Mouse (Mus musculus): ENCODE measurements around the gene Aen. TPM values are rescaled to one million over a fixed set of nuclear protein-coding genes. Genes with fewer than 3 reads are reported as not detected.

Aen gene
- total RNA-seq (2014; rRNA removed) (36.6 and 43.0 TPM in 2 replicates), polyA plus RNA-seq (2015; fragmentation: Nextera tagmentation; extraction: Ambion mirVana) (49.3 and 54.4 TPM in 2 replicates)

DNA sequence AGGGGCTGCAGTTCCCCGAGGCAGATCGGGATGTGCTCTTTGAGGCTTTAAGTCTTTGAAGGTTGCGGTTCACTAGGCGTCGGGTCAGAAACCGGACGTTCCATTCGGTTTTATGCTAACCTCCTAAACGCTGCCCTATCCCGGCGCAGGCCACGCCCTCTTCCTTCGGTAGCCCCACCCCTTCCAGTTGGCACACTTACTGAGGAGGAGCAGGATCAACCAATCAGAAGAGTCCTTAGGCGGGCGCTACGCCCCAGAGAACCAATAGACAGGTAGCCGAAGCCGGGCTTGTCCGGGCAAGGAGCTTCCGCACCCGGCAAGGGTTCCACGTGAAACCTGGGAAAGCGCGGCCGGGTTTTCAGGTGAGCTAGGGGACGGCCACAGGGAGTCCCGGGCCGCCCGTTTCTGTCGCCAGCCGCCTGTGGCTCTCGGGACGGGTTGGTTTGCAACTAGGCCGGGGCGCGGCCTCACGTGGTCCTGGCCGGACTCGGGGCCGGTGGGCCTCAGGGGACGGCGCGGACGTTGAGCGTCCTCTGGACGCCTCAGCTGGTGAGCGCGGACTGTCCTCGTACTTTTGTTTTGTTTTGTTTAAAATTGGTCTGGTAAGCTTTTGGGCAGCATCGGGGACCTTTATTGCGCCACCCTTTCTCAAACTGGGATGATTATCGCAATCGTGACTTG lies at the start of gene Aen:
Aen (plus strand) TSS at position 202 of the 681 bp plus-strand sequence.
- Histone ChIP-seq H3K9me3 (ENCODE audit: low read length) (no peaks in the 10 kb centered on the region), H3K4me2 (ENCODE audit: low read depth, low read length) (peak within 1 kb of the TSS; percentile 93), H3K9ac (replicated peaks; ENCODE audit: low read length) (peak within 1 kb of the TSS; percentile 63), H3K27ac (no peak within 1 kb of the TSS), H3K4me3 (ENCODE audit: low read length) (peak within 1 kb of the TSS; percentile 90), H3K36me3 (ENCODE audit: insufficient read depth, low read length) (no peaks in the 10 kb centered on the region), H3K27me3 (ENCODE audit: insufficient read depth, low read length) (no peaks in the 10 kb centered on the region), H3K4me1 (ENCODE audit: insufficient read depth, low read length) (peaks cover 4% of the 10 kb centered on the region)
- ATAC-seq = peak; percentile 98
- no peak for TF ChIP-seq CTCF (IDR thresholded peaks at IDR 0.05; ENCODE audit: low read depth)
- WGBS = 1% methylated on average over 53 of the region's 53 CpGs
- peak; percentile 98 for DNase-seq (ENCODE audit: low spot score)

DNA sequence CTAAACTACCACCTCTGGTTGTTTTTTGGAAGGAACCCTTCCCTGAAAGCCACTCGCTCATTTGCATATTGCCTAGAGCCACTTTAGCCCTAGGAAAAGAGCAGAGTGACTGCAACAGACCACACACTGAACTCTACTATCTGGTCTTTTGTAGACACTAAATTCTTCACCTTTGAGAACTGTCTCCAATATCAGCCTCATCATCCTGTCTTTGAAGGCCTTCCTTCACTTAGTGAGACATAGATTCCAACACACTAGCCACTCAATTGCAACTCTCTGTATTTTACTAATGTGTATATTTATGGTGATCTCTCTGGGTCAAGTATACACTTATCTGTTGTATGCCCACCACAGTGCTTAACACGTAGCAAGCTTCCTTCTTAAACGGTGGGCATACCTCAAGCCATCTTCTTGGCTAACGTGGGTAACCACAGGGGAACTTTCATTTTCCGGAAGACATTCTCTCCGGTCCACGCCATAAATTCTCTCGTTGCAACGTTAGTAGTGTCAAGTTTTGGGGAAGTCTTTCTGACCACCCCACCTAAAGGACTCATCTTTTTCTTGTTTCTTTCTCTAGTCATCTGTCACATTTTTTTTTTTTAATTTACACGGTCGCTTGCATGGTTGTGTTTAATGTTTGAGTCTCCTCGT lies 49.5 kb upstream of the Aen start:
- DNase-seq (ENCODE audit: low spot score) (no peak), ATAC-seq (no peak)
- Histone ChIP-seq H3K4me1 (ENCODE audit: insufficient read depth, low read length) (peaks cover 6% of the 10 kb centered on the region; the same call in 1 of the 2 replicates), H3K9me3 (ENCODE audit: low read length) (no peaks in the 10 kb centered on the region), H3K27me3 (ENCODE audit: insufficient read depth, low read length) (no peaks in the 10 kb centered on the region), H3K36me3 (ENCODE audit: insufficient read depth, low read length) (peaks cover 16% of the 10 kb centered on the region; the same call in 1 of the 2 replicates), H3K4me2 (ENCODE audit: low read depth, low read length) (peak overlapping the region; percentile 78), H3K4me3 (ENCODE audit: low read length) (peak overlapping the region; percentile 82), H3K27ac (peak overlapping the region; percentile 86), H3K9ac (replicated peaks; ENCODE audit: low read length) (peak overlapping the region; percentile 85)
- WGBS = 34% methylated on average over 12 of the region's 12 CpGs
- TF ChIP-seq CTCF (IDR thresholded peaks at IDR 0.05; ENCODE audit: low read depth) = no peak

DNA sequence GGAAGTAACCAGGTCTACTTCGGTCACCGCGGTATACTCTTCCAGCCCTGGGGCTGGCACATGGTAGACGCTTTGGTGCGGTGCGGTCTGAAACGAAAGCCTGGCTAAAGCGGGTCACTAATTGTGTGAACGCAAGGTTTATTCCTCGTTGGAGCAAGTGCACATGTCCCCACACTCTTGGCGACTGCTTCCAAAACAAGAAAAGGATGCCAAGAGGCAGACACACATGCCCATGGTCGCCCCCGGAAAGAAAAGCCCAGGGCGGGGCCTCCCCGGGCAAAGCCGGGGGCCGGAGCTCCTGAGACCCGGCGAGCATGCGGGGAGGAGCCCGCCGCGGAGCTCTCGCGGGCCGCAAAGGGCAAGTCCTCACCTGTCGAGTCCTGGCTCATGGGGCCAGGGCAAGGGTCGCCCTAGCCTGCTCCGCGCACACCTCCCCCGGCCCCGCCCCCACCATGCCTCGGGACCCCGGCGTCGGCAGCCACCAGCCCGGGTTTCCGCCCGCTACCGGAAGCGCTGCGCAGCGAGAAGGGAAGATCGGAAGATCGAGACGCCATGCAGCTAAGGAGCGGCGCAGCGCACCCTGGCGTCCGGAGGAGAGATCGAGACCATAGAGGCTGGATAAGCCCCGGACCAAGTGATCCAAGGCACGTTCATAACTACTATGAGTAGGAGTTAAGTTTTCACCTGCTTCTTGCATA lies 48.8 kb upstream of the Aen start, which contains the start of gene Det1:
Det1 (minus strand) TSS at position 527 of the 698 bp plus-strand sequence.
- Histone ChIP-seq H3K27me3 (ENCODE audit: insufficient read depth, low read length) (no peaks in the 10 kb centered on the region), H3K36me3 (ENCODE audit: insufficient read depth, low read length) (peaks cover 16% of the 10 kb centered on the region; the same call in 1 of the 2 replicates), H3K9me3 (ENCODE audit: low read length) (no peaks in the 10 kb centered on the region), H3K27ac (peak within 1 kb of the TSS; percentile 86), H3K9ac (replicated peaks; ENCODE audit: low read length) (peak within 1 kb of the TSS; percentile 85), H3K4me3 (ENCODE audit: low read length) (peak within 1 kb of the TSS; percentile 82), H3K4me1 (ENCODE audit: insufficient read depth, low read length) (peaks cover 6% of the 10 kb centered on the region; the same call in 1 of the 2 replicates), H3K4me2 (ENCODE audit: low read depth, low read length) (peak within 1 kb of the TSS; percentile 78)
- ATAC-seq (peak; percentile 97), DNase-seq (ENCODE audit: low spot score) (peak; percentile 96)
- WGBS = under 1% methylated on average over 53 of the region's 54 CpGs
- TF ChIP-seq CTCF (IDR thresholded peaks at IDR 0.05; ENCODE audit: low read depth) = peak; percentile 89

GRCm38 (mm10) chr7:78854051-78854450 lies 41.6 kb upstream of the Aen start:
- no peak for ATAC-seq
- no peak overlapping the region for H3K4me2 ChIP-seq (ENCODE audit: low read depth, low read length)
- H3K36me3 ChIP-seq (ENCODE audit: insufficient read depth, low read length) = no peaks in the 10 kb centered on the region
- no peak overlapping the region for H3K27ac ChIP-seq
- no peak for DNase-seq (ENCODE audit: low spot score)
- no peaks in the 10 kb centered on the region for H3K9me3 ChIP-seq (ENCODE audit: low read length)
- WGBS = 70% methylated on average over 4 of the region's 4 CpGs
- H3K4me3 ChIP-seq (ENCODE audit: low read length) = no peak overlapping the region
- H3K9ac ChIP-seq (replicated peaks; ENCODE audit: low read length) = no peak overlapping the region
- H3K4me1 ChIP-seq (ENCODE audit: insufficient read depth, low read length) = no peaks in the 10 kb centered on the region
- TF ChIP-seq CTCF (IDR thresholded peaks at IDR 0.05; ENCODE audit: low read depth) = no peak
- H3K27me3 ChIP-seq (ENCODE audit: insufficient read depth, low read length) = no peaks in the 10 kb centered on the region

DNA sequence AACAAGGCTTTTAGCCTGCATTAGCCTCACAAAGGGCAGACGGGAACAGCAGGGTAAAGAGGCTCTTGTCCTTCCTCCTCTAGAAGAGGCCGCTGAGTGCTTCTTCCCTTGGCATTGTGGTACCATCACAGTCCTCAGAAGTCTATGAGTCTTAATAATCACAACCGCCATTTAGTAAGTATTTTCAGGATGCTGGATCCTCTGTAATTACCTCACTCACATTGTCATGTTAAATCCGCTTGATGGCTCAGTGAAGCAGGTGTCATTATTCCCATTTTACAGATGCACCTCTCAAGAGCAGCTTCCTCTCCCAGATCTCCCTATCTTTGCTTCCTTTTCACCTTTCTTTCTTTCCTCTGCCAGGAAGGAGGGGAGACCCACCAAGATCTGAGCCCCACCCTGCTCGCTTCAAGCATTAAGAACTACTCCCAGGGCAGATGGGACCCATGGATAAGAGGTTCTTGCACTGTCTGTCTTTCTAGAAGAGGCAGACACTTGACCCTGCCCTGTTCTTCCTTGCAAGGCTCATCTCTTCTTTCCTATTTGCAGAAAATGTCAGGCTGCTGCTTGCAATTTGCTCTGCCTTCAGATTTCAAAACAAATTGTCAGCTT lies 40.5 kb upstream of the Aen start:
- TF ChIP-seq CTCF (IDR thresholded peaks at IDR 0.05; ENCODE audit: low read depth) = no peak
- H3K9ac ChIP-seq (replicated peaks; ENCODE audit: low read length) = no peak overlapping the region
- H3K4me1 ChIP-seq (ENCODE audit: insufficient read depth, low read length) = no peaks in the 10 kb centered on the region
- no peak for DNase-seq (ENCODE audit: low spot score)
- ATAC-seq = no peak
- no peaks in the 10 kb centered on the region for H3K27me3 ChIP-seq (ENCODE audit: insufficient read depth, low read length)
- no peak overlapping the region for H3K4me3 ChIP-seq (ENCODE audit: low read length)
- H3K36me3 ChIP-seq (ENCODE audit: insufficient read depth, low read length) = no peaks in the 10 kb centered on the region
- no peaks in the 10 kb centered on the region for H3K9me3 ChIP-seq (ENCODE audit: low read length)
- no peak overlapping the region for H3K27ac ChIP-seq
- WGBS = 62% methylated on average over 5 of the region's 5 CpGs
- no peak overlapping the region for H3K4me2 ChIP-seq (ENCODE audit: low read depth, low read length)

GRCm38 (mm10) chr7:78863796-78864445 lies 31.7 kb upstream of the Aen start:
- H3K9ac ChIP-seq (replicated peaks; ENCODE audit: low read length) = no peak overlapping the region
- TF ChIP-seq CTCF (IDR thresholded peaks at IDR 0.05; ENCODE audit: low read depth) = no peak
- WGBS = 69% methylated on average over 7 of the region's 7 CpGs
- DNase-seq (ENCODE audit: low spot score) = no peak
- no peak overlapping the region for H3K4me3 ChIP-seq (ENCODE audit: low read length)
- H3K36me3 ChIP-seq (ENCODE audit: insufficient read depth, low read length) = no peaks in the 10 kb centered on the region
- no peak; the same call in 1 of the 2 replicates for ATAC-seq
- H3K9me3 ChIP-seq (ENCODE audit: low read length) = no peaks in the 10 kb centered on the region
- H3K4me1 ChIP-seq (ENCODE audit: insufficient read depth, low read length) = no peaks in the 10 kb centered on the region
- no peak overlapping the region for H3K4me2 ChIP-seq (ENCODE audit: low read depth, low read length)
- H3K27me3 ChIP-seq (ENCODE audit: insufficient read depth, low read length) = no peaks in the 10 kb centered on the region
- no peak overlapping the region for H3K27ac ChIP-seq

Data from hindbrain, postnatal 0 days (tissue).